Mouse (Mus musculus): ENCODE measurements around the gene Midn.

- TF ChIP-seq CTCF (IDR thresholded peaks at IDR 0.05; ENCODE audit: control insufficient read depth, insufficient read depth, insufficient replicate concordance, low read depth, low read length) (no peak), POLR2A (IDR thresholded peaks at IDR 0.05; ENCODE audit: control insufficient read depth, low read depth, low read length) (no peak)
Measured at GRCm38 (mm10) chr10:80157141-80157929, 9.3 kb downstream of the Midn start.

Measured in testis, adult 2 months (tissue).